Mouse (Mus musculus): Measurements from ENCODE around the gene Vmn2r116.
"Not testable (repeated sequence)": the region's sequence is repeated elsewhere in the genome, so short reads cannot be mapped to it uniquely, and the experiment has no call there.

Gene Vmn2r116

GRCm38 (mm10) chr17:23384304-23384703 is at the start of gene Vmn2r116:
Gene Vmn2r116, plus strand, starts transcription at chr17:23384604.
- not testable (repeated sequence) for DNase-seq

GRCm38 (mm10) chr17:23343441-23343840 is 41.0 kb upstream of the Vmn2r116 start, which contains the start of gene Vmn2r115:
Gene Vmn2r115, plus strand, starts transcription at chr17:23343741.
- not testable (repeated sequence) for DNase-seq

- DNase-seq, result no peak
Observed at GRCm38 (mm10) chr17:23351644-23352043, 32.8 kb upstream of the Vmn2r116 start.

- DNase-seq, result no peak
Observed at GRCm38 (mm10) chr17:23433150-23433679, 48.8 kb downstream of the Vmn2r116 start.

All from retina, postnatal 1 day (tissue).